10 mouse cellular contexts compared by ENCODE assay signal in the genomic region with DNA sequence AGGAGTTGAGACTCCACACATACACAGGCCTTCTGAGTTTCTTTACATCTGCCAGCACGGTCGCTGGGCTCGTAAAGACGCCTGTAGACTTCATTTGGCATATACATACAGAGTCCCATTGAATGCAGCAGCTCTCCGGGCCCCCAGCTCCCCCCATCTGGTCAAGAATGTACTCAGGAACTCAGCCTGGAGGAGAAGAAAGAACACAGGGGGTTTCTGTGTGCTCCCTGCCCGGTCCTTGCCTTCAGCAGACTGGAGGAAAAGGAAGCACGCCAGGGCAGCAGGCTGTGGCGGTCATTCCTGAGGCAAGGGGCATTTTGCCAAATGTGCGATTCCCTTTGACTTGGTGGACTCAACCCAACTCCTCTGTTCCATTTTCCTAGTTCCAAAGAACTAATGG. TPM values are rescaled to one million over a fixed set of nuclear protein-coding genes. Genes with fewer than 3 reads are reported as not detected.
DNase-seq lines count a peak whose midpoint lies in the region; ATAC-seq and TF ChIP-seq lines count a peak whose summit lies in the region.
"Had no signal": no experiment of that assay in that cellular context is flagged by ENCODE, and none has a peak within 500 bp of the region (broad histone marks: within the 10 kb centered on the region; RNA-seq: fewer than 3 reads in every experiment).

No protein-coding gene starts in this region.

- H3K4me2 ChIP-seq in intestine, embryonic 14.5 days (ENCODE audit: low read length), result no peak overlapping the region
- no peak overlapping the region for H3K4me2 ChIP-seq in intestine, postnatal 0 days (replicated peaks; ENCODE audit: low read depth)
- no peak overlapping the region for H3K4me2 ChIP-seq in liver, embryonic 12.5 days

- H3K9ac ChIP-seq in intestine, embryonic 14.5 days (ENCODE audit: low read length), result no peak overlapping the region
- H3K9ac ChIP-seq in intestine, postnatal 0 days (ENCODE audit: low read depth, low read length), result no peak overlapping the region
- H3K9ac ChIP-seq in liver, embryonic 12.5 days, result no peak overlapping the region

- WGBS in intestine, embryonic 14.5 days, result 70% methylated on average over 9 of the region's 9 CpGs
- WGBS in intestine, postnatal 0 days, result 86% methylated on average over 9 of the region's 9 CpGs
- WGBS in liver, embryonic 12.5 days (ENCODE audit: insufficient replicate concordance), result 83% methylated on average over 9 of the region's 9 CpGs

- no peaks in the 10 kb centered on the region for H3K9me3 ChIP-seq in intestine, embryonic 14.5 days (ENCODE audit: control insufficient read depth, low read length)
- H3K9me3 ChIP-seq in intestine, postnatal 0 days (ENCODE audit: control insufficient read depth), result no peaks in the 10 kb centered on the region
- H3K9me3 ChIP-seq in liver, embryonic 12.5 days (replicated peaks), result no peaks in the 10 kb centered on the region

- no peaks in the 10 kb centered on the region for H3K27me3 ChIP-seq in intestine, embryonic 14.5 days (replicated peaks; ENCODE audit: control insufficient read depth, insufficient read depth, low read length)
- H3K27me3 ChIP-seq in intestine, postnatal 0 days (replicated peaks; ENCODE audit: control insufficient read depth, insufficient read depth, low read length), result no peaks in the 10 kb centered on the region
- no peaks in the 10 kb centered on the region for H3K27me3 ChIP-seq in liver, embryonic 12.5 days (replicated peaks)

- peak overlapping the region; percentile 3; the same call in 1 of the 2 replicates for H3K27ac ChIP-seq in intestine, embryonic 14.5 days (ENCODE audit: low read depth)
- H3K27ac ChIP-seq in intestine, postnatal 0 days (ENCODE audit: low read depth, low read length), result no peak overlapping the region
- H3K27ac ChIP-seq in liver, embryonic 12.5 days, result no peak overlapping the region

- TF ChIP-seq CTCF in intestine, postnatal 0 days (IDR thresholded peaks at IDR 0.05; ENCODE audit: low read depth), result no peak

- H3K4me3 ChIP-seq in intestine, embryonic 14.5 days (ENCODE audit: low read depth, low read length), result no peak overlapping the region
- no peak overlapping the region for H3K4me3 ChIP-seq in intestine, postnatal 0 days (ENCODE audit: low read depth, low read length)
- no peak overlapping the region for H3K4me3 ChIP-seq in liver, embryonic 12.5 days
- H3K4me3 ChIP-seq: erythroblast, embryonic 14.5 days; megakaryocyte, embryonic 14.5 days had no signal

- no peak for ATAC-seq in intestine, embryonic 14.5 days (replicated peaks; ENCODE audit: low FRiP score, low TSS enrichment, low read depth)
- no peak for ATAC-seq in intestine, postnatal 0 days
- no peak for ATAC-seq in liver, embryonic 12.5 days

- peaks cover 18% of the 10 kb centered on the region for H3K36me3 ChIP-seq in intestine, embryonic 14.5 days (ENCODE audit: control insufficient read depth, insufficient read depth, low read length)
- no peaks in the 10 kb centered on the region for H3K36me3 ChIP-seq in intestine, postnatal 0 days (ENCODE audit: control insufficient read depth, insufficient read depth)
- no peaks in the 10 kb centered on the region for H3K36me3 ChIP-seq in liver, embryonic 12.5 days

- DNase-seq in intestine, embryonic 14.5 days (ENCODE audit: low spot score), result no peak
- peak; percentile 52 to 73 for DNase-seq in cerebellum, postnatal 25 days
- peak; percentile 67 for DNase-seq in heart, adult 8-10 months (ENCODE audit: low spot score)
- DNase-seq in kidney, postnatal 14 days, result peak; percentile 88
- peak; percentile 78 for DNase-seq in lung, postnatal 14 days
- DNase-seq in c-Kit-positive CD71-positive TER-119-positive erythroid progenitor cells, embryonic 14.5 days (ENCODE audit: low spot score), result no peak

- H3K4me1 ChIP-seq in intestine, embryonic 14.5 days (replicated peaks; ENCODE audit: control insufficient read depth, insufficient read depth, low read length), result peaks cover 17% of the 10 kb centered on the region
- no peaks in the 10 kb centered on the region for H3K4me1 ChIP-seq in intestine, postnatal 0 days (replicated peaks; ENCODE audit: control insufficient read depth, insufficient read depth, low read length)
- no peaks in the 10 kb centered on the region for H3K4me1 ChIP-seq in liver, embryonic 12.5 days
- H3K4me1 ChIP-seq: megakaryocyte, embryonic 14.5 days had no signal

RNA-seq across cellular contexts. Expression of gene Tcf7l1, which starts 20.2 kb away (rescaled TPM):
- polyA plus RNA-seq in intestine, embryonic 14.5 days (2014; fragmentation: Nextera tagmentation; extraction: Ambion mirVana), result 23.1 and 26.5 TPM in 2 replicates
- 6.6 and 6.8 TPM in 2 replicates for polyA plus RNA-seq in intestine, postnatal 0 days (2015; fragmentation: Nextera tagmentation; extraction: Ambion mirVana)
- 1 to 10 TPM; 6.8 to 9.2 (median 7.9) TPM for total RNA-seq in heart, adult 8-10 months (2022)
- 6.7 and 7.8 TPM in 2 replicates for polyA plus RNA-seq in liver, embryonic 12.5 days (2016; fragmentation: Nextera tagmentation; extraction: Ambion mirVana)

Comparison
In these comparisons a context has a peak if more than half of its experiments do, and no peak if none do; other contexts are left out.
1. DNase-seq: peak in cerebellum, postnatal 25 days (2 of 2), heart, adult 8-10 months (single experiment), kidney, postnatal 14 days (single experiment) and lung, postnatal 14 days (single experiment); none in intestine, embryonic 14.5 days (single experiment) and c-Kit-positive CD71-positive TER-119-positive erythroid progenitor cells, embryonic 14.5 days (single experiment).